Mouse (Mus musculus): ENCODE measurements around the gene Tanc1. TPM values are rescaled to one million over a fixed set of nuclear protein-coding genes. Genes with fewer than 3 reads are reported as not detected.

Tanc1 gene
- polyA plus RNA-seq, 1 experiment from 2014 or later, result 51.6 TPM

DNA sequence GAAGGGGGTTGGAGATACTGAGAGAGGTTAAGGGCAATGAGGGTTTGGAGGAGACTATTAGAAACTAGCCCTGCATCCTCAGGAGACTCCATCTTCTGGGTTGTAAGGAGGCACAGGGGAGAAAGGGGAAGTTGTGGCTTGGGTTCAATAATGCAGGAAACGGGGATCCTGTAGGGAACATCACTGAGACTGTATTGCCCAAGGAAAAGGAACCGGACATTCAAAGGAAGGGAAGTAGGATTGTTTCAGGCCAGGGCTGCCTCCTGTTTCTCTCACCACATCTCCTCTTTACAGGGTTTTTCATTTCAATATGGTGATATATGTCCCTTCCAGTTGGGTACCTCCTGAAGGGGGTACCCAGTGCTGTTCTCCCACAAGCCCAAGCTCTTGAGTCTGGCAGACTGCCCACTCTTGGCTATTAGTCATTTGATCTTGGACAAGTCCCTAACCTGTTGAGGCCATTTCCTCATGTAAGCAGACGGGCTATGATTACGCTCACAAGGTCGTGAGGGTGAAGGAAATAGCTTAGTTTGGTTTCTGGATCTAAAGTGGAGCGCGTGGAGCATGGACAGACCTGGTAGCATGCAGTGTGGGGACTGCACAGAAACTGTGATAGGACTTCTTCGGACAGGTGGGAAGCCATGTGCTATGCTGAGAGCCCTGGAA lies 191.0 kb downstream of the Tanc1 start:
- Histone ChIP-seq H3K4me2 (ENCODE audit: low read depth, severe bottlenecking) (no peak overlapping the region), H3K4me1 (ENCODE audit: control insufficient read depth, insufficient read depth, low read length) (no peaks in the 10 kb centered on the region), H3K4me3 (ENCODE audit: low read depth, low read length) (no peak overlapping the region), H3K9ac (ENCODE audit: low read length) (no peak overlapping the region), H3K27ac (replicated peaks; ENCODE audit: low read depth, low read length) (no peak overlapping the region), H3K9me3 (ENCODE audit: control insufficient read depth, low read length) (no peaks in the 10 kb centered on the region), H3K36me3 (ENCODE audit: control insufficient read depth, insufficient read depth, low read length) (peaks cover 27% of the 10 kb centered on the region), H3K27me3 (ENCODE audit: control insufficient read depth, insufficient read depth, low read length) (no peaks in the 10 kb centered on the region)
- ATAC-seq (ENCODE audit: insufficient number of reproducible peaks, low FRiP score, low TSS enrichment, low read depth) (no peak), DNase-seq (ENCODE audit: low spot score) (no peak)
- 93% methylated on average over 8 of the region's 8 CpGs for WGBS

DNA sequence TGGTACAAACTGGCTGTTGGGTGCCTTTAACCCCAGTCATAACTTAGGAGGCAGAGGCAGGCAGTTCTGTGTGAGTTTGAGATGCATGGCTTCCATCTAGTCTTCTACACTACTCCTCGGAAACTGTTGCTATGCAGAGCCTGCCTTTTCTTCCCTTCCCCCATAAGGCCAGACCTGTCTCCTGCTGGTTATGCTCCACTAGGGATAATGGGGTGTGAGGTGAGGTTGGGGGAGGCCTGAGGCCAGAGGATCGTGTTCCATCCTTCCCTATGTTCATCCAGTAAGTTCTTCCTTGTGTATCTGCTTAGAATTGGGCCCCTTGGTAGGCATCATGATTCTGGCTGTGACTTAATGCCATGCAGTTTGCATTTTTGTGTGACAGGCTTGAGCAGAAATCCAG lies 193.8 kb downstream of the Tanc1 start:
- ATAC-seq (ENCODE audit: insufficient number of reproducible peaks, low FRiP score, low TSS enrichment, low read depth) (no peak), DNase-seq (ENCODE audit: low spot score) (no peak)
- Histone ChIP-seq H3K27ac (replicated peaks; ENCODE audit: low read depth, low read length) (no peak overlapping the region), H3K27me3 (ENCODE audit: control insufficient read depth, insufficient read depth, low read length) (no peaks in the 10 kb centered on the region), H3K36me3 (ENCODE audit: control insufficient read depth, insufficient read depth, low read length) (peaks cover 17% of the 10 kb centered on the region; the same call in 1 of the 2 replicates), H3K9me3 (ENCODE audit: control insufficient read depth, low read length) (no peaks in the 10 kb centered on the region), H3K4me2 (ENCODE audit: low read depth, severe bottlenecking) (no peak overlapping the region), H3K4me3 (ENCODE audit: low read depth, low read length) (no peak overlapping the region), H3K9ac (ENCODE audit: low read length) (no peak overlapping the region), H3K4me1 (ENCODE audit: control insufficient read depth, insufficient read depth, low read length) (no peaks in the 10 kb centered on the region)
- 61% methylated on average over 2 of the region's 2 CpGs for WGBS

DNA sequence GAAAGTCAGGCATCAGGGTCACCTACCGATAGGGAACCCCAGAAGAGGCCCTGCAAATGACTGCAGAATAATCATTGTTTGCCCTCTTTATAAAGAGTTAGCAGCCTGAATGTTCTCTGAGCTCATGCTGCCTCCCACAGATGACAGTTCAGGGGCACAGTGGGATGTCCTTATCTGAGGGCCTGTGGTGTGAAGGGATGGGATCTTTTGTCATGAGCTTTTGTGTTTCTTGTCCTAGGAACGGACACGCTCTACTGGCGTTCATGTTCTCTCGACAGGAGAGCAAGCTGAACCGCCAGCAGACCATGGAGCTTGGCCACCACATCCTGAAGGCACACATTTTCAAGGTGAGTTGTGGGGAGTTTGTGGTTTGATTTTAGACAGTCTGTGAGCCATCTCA lies 194.2 kb downstream of the Tanc1 start:
- Histone ChIP-seq H3K4me3 (ENCODE audit: low read depth, low read length) (no peak overlapping the region), H3K27me3 (ENCODE audit: control insufficient read depth, insufficient read depth, low read length) (no peaks in the 10 kb centered on the region), H3K4me1 (ENCODE audit: control insufficient read depth, insufficient read depth, low read length) (no peaks in the 10 kb centered on the region), H3K9me3 (ENCODE audit: control insufficient read depth, low read length) (no peaks in the 10 kb centered on the region), H3K4me2 (ENCODE audit: low read depth, severe bottlenecking) (no peak overlapping the region), H3K36me3 (ENCODE audit: control insufficient read depth, insufficient read depth, low read length) (peaks cover 13% of the 10 kb centered on the region; the same call in 1 of the 2 replicates), H3K9ac (ENCODE audit: low read length) (no peak overlapping the region), H3K27ac (replicated peaks; ENCODE audit: low read depth, low read length) (no peak overlapping the region)
- no peak for ATAC-seq (ENCODE audit: insufficient number of reproducible peaks, low FRiP score, low TSS enrichment, low read depth)
- no peak for DNase-seq (ENCODE audit: low spot score)
- 91% methylated on average over 6 of the region's 6 CpGs for WGBS

DNA sequence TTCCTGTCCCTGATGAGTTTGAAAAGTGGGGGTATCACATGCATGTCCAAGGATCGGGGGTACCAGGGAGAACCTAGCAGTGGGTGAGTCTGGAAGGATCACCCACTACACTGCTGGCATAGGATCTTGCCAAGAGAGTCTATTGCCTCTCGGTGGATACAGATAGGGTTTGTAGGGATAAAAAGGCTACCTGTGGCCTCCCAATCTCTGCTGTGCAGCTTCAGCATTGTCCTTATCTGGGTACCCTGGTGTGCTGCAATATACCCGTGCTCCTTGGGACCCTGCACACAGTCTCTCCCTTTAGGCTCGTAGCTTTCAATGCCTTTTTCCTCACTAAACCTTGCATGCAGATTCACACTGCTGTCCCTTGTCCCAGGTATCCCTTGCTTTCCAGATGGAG lies 196.8 kb downstream of the Tanc1 start:
- Histone ChIP-seq H3K36me3 (ENCODE audit: control insufficient read depth, insufficient read depth, low read length) (peaks cover 14% of the 10 kb centered on the region), H3K9me3 (ENCODE audit: control insufficient read depth, low read length) (no peaks in the 10 kb centered on the region), H3K9ac (ENCODE audit: low read length) (no peak overlapping the region), H3K4me3 (ENCODE audit: low read depth, low read length) (no peak overlapping the region), H3K27me3 (ENCODE audit: control insufficient read depth, insufficient read depth, low read length) (no peaks in the 10 kb centered on the region), H3K4me1 (ENCODE audit: control insufficient read depth, insufficient read depth, low read length) (no peaks in the 10 kb centered on the region), H3K4me2 (ENCODE audit: low read depth, severe bottlenecking) (no peak overlapping the region), H3K27ac (replicated peaks; ENCODE audit: low read depth, low read length) (no peak overlapping the region)
- ATAC-seq (ENCODE audit: insufficient number of reproducible peaks, low FRiP score, low TSS enrichment, low read depth) (no peak), DNase-seq (ENCODE audit: low spot score) (no peak)
- 88% methylated on average over 4 of the region's 4 CpGs for WGBS

DNA sequence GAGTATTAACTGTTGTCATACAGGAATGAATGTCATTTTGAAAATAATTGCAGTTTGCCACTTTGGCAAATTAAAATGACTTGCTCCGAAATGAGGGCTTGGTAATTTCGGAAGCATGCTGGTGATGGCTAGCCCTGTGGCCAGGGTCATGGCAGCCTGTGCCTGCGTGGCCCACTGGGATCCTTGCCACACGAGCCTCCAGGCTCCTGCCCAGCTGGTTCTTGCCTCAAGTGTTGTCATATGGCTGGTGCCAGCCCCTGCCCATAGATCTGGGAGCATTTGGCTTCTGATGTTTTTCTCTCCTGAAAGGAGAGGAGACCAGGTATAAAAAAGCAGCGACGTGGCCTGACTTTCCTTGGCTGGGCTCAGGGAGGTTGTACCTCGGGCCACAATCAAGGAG lies 198.2 kb downstream of the Tanc1 start:
- H3K4me3 ChIP-seq (ENCODE audit: low read depth, low read length), result no peak overlapping the region
- no peaks in the 10 kb centered on the region for H3K4me1 ChIP-seq (ENCODE audit: control insufficient read depth, insufficient read depth, low read length)
- H3K9me3 ChIP-seq (ENCODE audit: control insufficient read depth, low read length), result no peaks in the 10 kb centered on the region
- H3K4me2 ChIP-seq (ENCODE audit: low read depth, severe bottlenecking), result no peak overlapping the region
- H3K27me3 ChIP-seq (ENCODE audit: control insufficient read depth, insufficient read depth, low read length), result no peaks in the 10 kb centered on the region
- DNase-seq (ENCODE audit: low spot score), result no peak
- H3K9ac ChIP-seq (ENCODE audit: low read length), result no peak overlapping the region
- peaks cover 13% of the 10 kb centered on the region for H3K36me3 ChIP-seq (ENCODE audit: control insufficient read depth, insufficient read depth, low read length)
- no peak for ATAC-seq (ENCODE audit: insufficient number of reproducible peaks, low FRiP score, low TSS enrichment, low read depth)
- WGBS, result 90% methylated on average over 7 of the region's 7 CpGs
- H3K27ac ChIP-seq (replicated peaks; ENCODE audit: low read depth, low read length), result no peak overlapping the region

DNA sequence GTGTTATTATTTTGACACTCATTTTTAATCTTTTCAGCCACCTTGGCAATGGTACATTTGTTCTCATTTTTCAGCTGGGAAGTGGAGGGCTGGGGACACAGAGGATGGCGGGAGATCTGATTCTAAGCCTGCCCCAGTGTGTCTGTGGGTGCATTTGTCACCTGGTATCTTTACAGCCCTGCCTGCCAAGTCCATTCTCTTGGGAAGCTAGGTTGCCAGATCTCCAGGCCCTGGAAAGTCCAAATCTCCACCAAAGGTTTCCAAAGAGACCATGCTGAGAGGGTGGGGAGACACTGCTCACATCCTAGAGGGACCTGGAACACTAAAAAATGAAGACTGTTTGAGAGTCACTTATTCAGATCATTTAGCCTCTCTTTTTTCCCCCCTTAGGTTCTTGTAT lies 199.4 kb downstream of the Tanc1 start:
- Histone ChIP-seq H3K36me3 (ENCODE audit: control insufficient read depth, insufficient read depth, low read length) (peaks cover 13% of the 10 kb centered on the region), H3K4me3 (ENCODE audit: low read depth, low read length) (no peak overlapping the region), H3K4me2 (ENCODE audit: low read depth, severe bottlenecking) (no peak overlapping the region), H3K27me3 (ENCODE audit: control insufficient read depth, insufficient read depth, low read length) (no peaks in the 10 kb centered on the region), H3K4me1 (ENCODE audit: control insufficient read depth, insufficient read depth, low read length) (no peaks in the 10 kb centered on the region), H3K9me3 (ENCODE audit: control insufficient read depth, low read length) (no peaks in the 10 kb centered on the region), H3K27ac (replicated peaks; ENCODE audit: low read depth, low read length) (no peak overlapping the region), H3K9ac (ENCODE audit: low read length) (no peak overlapping the region)
- DNase-seq (ENCODE audit: low spot score), result no peak
- 68% methylated on average over 1 of the region's 1 CpGs for WGBS
- ATAC-seq (ENCODE audit: insufficient number of reproducible peaks, low FRiP score, low TSS enrichment, low read depth), result no peak

DNA sequence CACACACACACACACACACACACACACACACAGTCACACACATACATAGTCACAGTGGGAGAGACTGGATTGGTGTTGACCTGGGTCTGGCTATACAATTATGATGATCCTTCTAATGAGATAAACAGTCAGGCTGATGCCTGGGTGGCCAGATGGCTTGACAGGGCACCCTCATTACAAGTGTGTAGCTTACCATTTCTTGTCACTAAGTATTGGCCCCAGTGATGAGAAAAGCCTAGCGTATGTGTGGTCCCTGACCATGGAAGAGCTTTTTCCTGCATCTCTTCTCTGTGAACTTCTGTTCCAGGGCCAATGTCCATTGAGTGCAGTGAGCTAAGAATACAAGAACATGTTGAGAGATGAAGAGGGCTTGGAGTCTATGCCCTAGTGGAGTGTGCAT lies 200.8 kb downstream of the Tanc1 start:
- no peak overlapping the region for H3K4me2 ChIP-seq (ENCODE audit: low read depth, severe bottlenecking)
- no peak for DNase-seq (ENCODE audit: low spot score)
- WGBS, result 96% methylated on average over 1 of the region's 1 CpGs
- no peak overlapping the region for H3K9ac ChIP-seq (ENCODE audit: low read length)
- no peak overlapping the region for H3K27ac ChIP-seq (replicated peaks; ENCODE audit: low read depth, low read length)
- H3K27me3 ChIP-seq (ENCODE audit: control insufficient read depth, insufficient read depth, low read length), result no peaks in the 10 kb centered on the region
- no peaks in the 10 kb centered on the region for H3K9me3 ChIP-seq (ENCODE audit: control insufficient read depth, low read length)
- peaks cover 12% of the 10 kb centered on the region for H3K36me3 ChIP-seq (ENCODE audit: control insufficient read depth, insufficient read depth, low read length)
- no peak overlapping the region for H3K4me3 ChIP-seq (ENCODE audit: low read depth, low read length)
- no peaks in the 10 kb centered on the region for H3K4me1 ChIP-seq (ENCODE audit: control insufficient read depth, insufficient read depth, low read length)
- ATAC-seq (ENCODE audit: insufficient number of reproducible peaks, low FRiP score, low TSS enrichment, low read depth), result no peak

DNA sequence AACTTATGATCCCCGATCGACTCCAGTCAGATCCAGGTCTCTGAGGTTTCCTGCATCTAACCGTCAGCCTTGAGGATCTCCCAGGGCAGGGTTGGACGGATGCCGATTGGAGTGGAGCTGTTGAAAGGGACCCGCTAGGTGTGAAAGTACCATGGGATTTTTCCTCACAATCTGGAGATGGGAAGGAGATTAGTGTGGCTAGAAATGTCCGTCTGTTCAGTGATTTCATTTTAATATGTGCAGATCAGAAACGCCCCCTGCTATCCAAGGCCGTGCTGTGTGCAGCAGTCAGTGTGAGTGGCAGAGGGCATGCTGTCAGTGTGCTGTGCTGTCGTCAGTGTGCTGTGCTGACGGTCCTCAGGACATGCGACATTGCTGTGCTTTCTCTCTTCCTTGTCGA lies 201.6 kb downstream of the Tanc1 start:
- Histone ChIP-seq H3K27ac (replicated peaks; ENCODE audit: low read depth, low read length) (no peak overlapping the region), H3K36me3 (ENCODE audit: control insufficient read depth, insufficient read depth, low read length) (peaks cover 12% of the 10 kb centered on the region)
- ATAC-seq (ENCODE audit: insufficient number of reproducible peaks, low FRiP score, low TSS enrichment, low read depth), result no peak

DNA sequence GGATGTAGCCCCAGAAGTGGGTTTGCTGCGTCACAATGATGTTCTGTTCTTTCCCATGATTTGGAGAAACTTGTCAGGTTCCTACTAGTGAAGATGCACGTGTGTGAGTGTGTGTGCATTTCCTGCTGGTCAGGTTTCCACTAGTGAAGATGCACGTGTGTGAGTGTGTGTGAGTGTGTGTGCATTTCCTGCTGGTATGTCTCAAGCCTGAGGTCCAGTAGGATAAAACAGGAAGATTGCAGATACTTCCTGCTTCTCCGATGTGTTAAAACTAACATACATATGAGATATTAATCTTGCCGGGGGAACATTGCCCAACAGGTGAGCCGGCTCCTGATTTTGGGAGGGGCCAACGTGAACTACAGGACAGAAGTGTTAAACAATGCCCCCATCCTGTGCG lies 203.2 kb downstream of the Tanc1 start:
- no peaks in the 10 kb centered on the region for H3K9me3 ChIP-seq (ENCODE audit: control insufficient read depth, low read length)
- H3K4me2 ChIP-seq (ENCODE audit: low read depth, severe bottlenecking), result no peak overlapping the region
- DNase-seq (ENCODE audit: low spot score) (no peak), ATAC-seq (ENCODE audit: insufficient number of reproducible peaks, low FRiP score, low TSS enrichment, low read depth) (no peak)
- H3K36me3 ChIP-seq (ENCODE audit: control insufficient read depth, insufficient read depth, low read length), result peaks cover 18% of the 10 kb centered on the region
- no peak overlapping the region for H3K27ac ChIP-seq (replicated peaks; ENCODE audit: low read depth, low read length)
- no peaks in the 10 kb centered on the region for H3K27me3 ChIP-seq (ENCODE audit: control insufficient read depth, insufficient read depth, low read length)
- WGBS, result 89% methylated on average over 8 of the region's 8 CpGs
- H3K4me3 ChIP-seq (ENCODE audit: low read depth, low read length), result no peak overlapping the region
- H3K9ac ChIP-seq (ENCODE audit: low read length), result no peak overlapping the region
- no peaks in the 10 kb centered on the region for H3K4me1 ChIP-seq (ENCODE audit: control insufficient read depth, insufficient read depth, low read length)

More for the DNA sequence above, 201.6 kb downstream of the Tanc1 start:
- Histone ChIP-seq H3K27me3 (ENCODE audit: control insufficient read depth, insufficient read depth, low read length) (no peaks in the 10 kb centered on the region), H3K4me2 (ENCODE audit: low read depth, severe bottlenecking) (no peak overlapping the region), H3K4me1 (ENCODE audit: control insufficient read depth, insufficient read depth, low read length) (no peaks in the 10 kb centered on the region), H3K9ac (ENCODE audit: low read length) (no peak overlapping the region), H3K4me3 (ENCODE audit: low read depth, low read length) (no peak overlapping the region), H3K9me3 (ENCODE audit: control insufficient read depth, low read length) (no peaks in the 10 kb centered on the region)
- 92% methylated on average over 13 of the region's 13 CpGs for WGBS
- no peak for DNase-seq (ENCODE audit: low spot score)
